9 mouse cellular contexts compared by ENCODE assay signal in the genomic region with DNA sequence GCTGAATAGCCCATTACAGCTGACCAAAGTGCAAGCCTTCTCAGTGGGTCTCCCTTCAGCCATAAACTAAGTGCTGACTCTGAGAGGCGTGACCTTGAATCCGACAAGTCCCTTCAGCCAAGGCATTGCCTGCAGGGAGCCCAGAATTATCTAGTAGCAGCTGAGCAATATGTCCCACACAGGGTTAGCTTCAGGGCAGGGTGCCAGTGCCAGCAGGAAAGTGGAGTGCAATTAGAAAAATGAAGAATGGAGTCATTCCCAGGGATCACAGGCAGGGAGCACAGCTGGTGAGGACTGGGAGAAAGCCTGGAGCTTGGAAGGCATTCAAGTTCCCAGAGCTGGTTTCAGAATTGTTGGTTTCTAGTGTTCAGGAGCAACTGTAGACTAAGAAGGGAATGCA.
DNase-seq lines count a peak whose midpoint lies in the region; ATAC-seq and TF ChIP-seq lines count a peak whose summit lies in the region.
"Had no signal": no experiment of that assay in that cellular context is flagged by ENCODE, and none has a peak within 500 bp of the region (broad histone marks: within the 10 kb centered on the region; RNA-seq: fewer than 3 reads in every experiment).

No protein-coding gene starts in this region.

- H3K36me3 ChIP-seq in intestine, embryonic 14.5 days (ENCODE audit: control insufficient read depth, insufficient read depth, low read length) = no peaks in the 10 kb centered on the region
- no peaks in the 10 kb centered on the region for H3K36me3 ChIP-seq in intestine, postnatal 0 days (ENCODE audit: control insufficient read depth, insufficient read depth)
- H3K36me3 ChIP-seq in liver, embryonic 11.5 days (ENCODE audit: control insufficient read depth, insufficient read depth, low read length) = no peaks in the 10 kb centered on the region

- ATAC-seq in intestine, embryonic 14.5 days (replicated peaks; ENCODE audit: low FRiP score, low TSS enrichment, low read depth) = no peak
- no peak for ATAC-seq in intestine, postnatal 0 days
- ATAC-seq in cerebellum, adult (ENCODE audit: insufficient number of reproducible peaks, low FRiP score, low TSS enrichment) = peak; percentile 74
- ATAC-seq in liver, embryonic 11.5 days (replicated peaks; ENCODE audit: low FRiP score) = no peak

- no peak for TF ChIP-seq CTCF in intestine, postnatal 0 days (IDR thresholded peaks at IDR 0.05; ENCODE audit: low read depth)

- no peak overlapping the region for H3K9ac ChIP-seq in intestine, embryonic 14.5 days (ENCODE audit: low read length)
- H3K9ac ChIP-seq in intestine, postnatal 0 days (ENCODE audit: low read depth, low read length) = no peak overlapping the region
- no peak overlapping the region for H3K9ac ChIP-seq in liver, embryonic 11.5 days (ENCODE audit: low read depth, low read length)

- 67% methylated on average over 2 of the region's 2 CpGs for WGBS in intestine, embryonic 14.5 days
- WGBS in intestine, postnatal 0 days = 52% methylated on average over 2 of the region's 2 CpGs
- 75% methylated on average over 2 of the region's 2 CpGs for WGBS in liver, embryonic 11.5 days

- H3K27me3 ChIP-seq in intestine, embryonic 14.5 days (replicated peaks; ENCODE audit: control insufficient read depth, insufficient read depth, low read length) = no peaks in the 10 kb centered on the region
- no peaks in the 10 kb centered on the region for H3K27me3 ChIP-seq in intestine, postnatal 0 days (replicated peaks; ENCODE audit: control insufficient read depth, insufficient read depth, low read length)
- H3K27me3 ChIP-seq in liver, embryonic 11.5 days (replicated peaks; ENCODE audit: control insufficient read depth, insufficient read depth, low read length) = no peaks in the 10 kb centered on the region

- H3K9me3 ChIP-seq in intestine, embryonic 14.5 days (ENCODE audit: control insufficient read depth, low read length) = no peaks in the 10 kb centered on the region
- no peaks in the 10 kb centered on the region for H3K9me3 ChIP-seq in intestine, postnatal 0 days (ENCODE audit: control insufficient read depth)
- no peaks in the 10 kb centered on the region for H3K9me3 ChIP-seq in liver, embryonic 11.5 days (ENCODE audit: control insufficient read depth, low read length)

- no peak overlapping the region for H3K4me3 ChIP-seq in intestine, embryonic 14.5 days (ENCODE audit: low read depth, low read length)
- no peak overlapping the region for H3K4me3 ChIP-seq in intestine, postnatal 0 days (ENCODE audit: low read depth, low read length)
- no peak overlapping the region for H3K4me3 ChIP-seq in liver, embryonic 11.5 days (ENCODE audit: low read depth, low read length)

- H3K27ac ChIP-seq in intestine, embryonic 14.5 days (ENCODE audit: low read depth) = no peak overlapping the region
- H3K27ac ChIP-seq in intestine, postnatal 0 days (ENCODE audit: low read depth, low read length) = no peak overlapping the region
- no peak overlapping the region for H3K27ac ChIP-seq in liver, embryonic 11.5 days (ENCODE audit: low read depth, low read length)
- H3K27ac ChIP-seq: macrophage had no signal

- H3K4me1 ChIP-seq in intestine, embryonic 14.5 days (replicated peaks; ENCODE audit: control insufficient read depth, insufficient read depth, low read length) = no peaks in the 10 kb centered on the region
- no peaks in the 10 kb centered on the region for H3K4me1 ChIP-seq in intestine, postnatal 0 days (replicated peaks; ENCODE audit: control insufficient read depth, insufficient read depth, low read length)
- no peaks in the 10 kb centered on the region for H3K4me1 ChIP-seq in liver, embryonic 11.5 days (replicated peaks; ENCODE audit: control insufficient read depth, insufficient read depth, low read length)

- no peak overlapping the region for H3K4me2 ChIP-seq in intestine, embryonic 14.5 days (ENCODE audit: low read length)
- H3K4me2 ChIP-seq in intestine, postnatal 0 days (replicated peaks; ENCODE audit: low read depth) = no peak overlapping the region
- no peak overlapping the region for H3K4me2 ChIP-seq in liver, embryonic 11.5 days

- peak; percentile 48 for DNase-seq in intestine, embryonic 14.5 days (ENCODE audit: low spot score)
- DNase-seq in frontal cortex, postnatal 25 days (ENCODE audit: low spot score in 2 of 2) = peak; percentile 19 to 33
- peak; percentile 37 to 67 for DNase-seq in layer of hippocampus, postnatal 25 days (ENCODE audit: extremely low spot score in 1 of 2, low spot score in 1 of 2)
- DNase-seq in ovary, postnatal 14 days (ENCODE audit: low spot score) = peak; percentile 1
- no peak for DNase-seq in yolk sac, embryonic 10.5 days (ENCODE audit: low spot score)
- no peak for DNase-seq in liver, embryonic 11.5 days (ENCODE audit: low spot score)

Comparison
In these comparisons a context has a peak if more than half of its experiments do, and no peak if none do; other contexts are left out.
1. DNase-seq: peak in intestine, embryonic 14.5 days (single experiment), frontal cortex, postnatal 25 days (2 of 2), layer of hippocampus, postnatal 25 days (2 of 2) and ovary, postnatal 14 days (single experiment); none in yolk sac, embryonic 10.5 days (single experiment) and liver, embryonic 11.5 days (single experiment).